Comparison of ENCODE assay signal across 1 mouse cellular context in the genomic region with DNA sequence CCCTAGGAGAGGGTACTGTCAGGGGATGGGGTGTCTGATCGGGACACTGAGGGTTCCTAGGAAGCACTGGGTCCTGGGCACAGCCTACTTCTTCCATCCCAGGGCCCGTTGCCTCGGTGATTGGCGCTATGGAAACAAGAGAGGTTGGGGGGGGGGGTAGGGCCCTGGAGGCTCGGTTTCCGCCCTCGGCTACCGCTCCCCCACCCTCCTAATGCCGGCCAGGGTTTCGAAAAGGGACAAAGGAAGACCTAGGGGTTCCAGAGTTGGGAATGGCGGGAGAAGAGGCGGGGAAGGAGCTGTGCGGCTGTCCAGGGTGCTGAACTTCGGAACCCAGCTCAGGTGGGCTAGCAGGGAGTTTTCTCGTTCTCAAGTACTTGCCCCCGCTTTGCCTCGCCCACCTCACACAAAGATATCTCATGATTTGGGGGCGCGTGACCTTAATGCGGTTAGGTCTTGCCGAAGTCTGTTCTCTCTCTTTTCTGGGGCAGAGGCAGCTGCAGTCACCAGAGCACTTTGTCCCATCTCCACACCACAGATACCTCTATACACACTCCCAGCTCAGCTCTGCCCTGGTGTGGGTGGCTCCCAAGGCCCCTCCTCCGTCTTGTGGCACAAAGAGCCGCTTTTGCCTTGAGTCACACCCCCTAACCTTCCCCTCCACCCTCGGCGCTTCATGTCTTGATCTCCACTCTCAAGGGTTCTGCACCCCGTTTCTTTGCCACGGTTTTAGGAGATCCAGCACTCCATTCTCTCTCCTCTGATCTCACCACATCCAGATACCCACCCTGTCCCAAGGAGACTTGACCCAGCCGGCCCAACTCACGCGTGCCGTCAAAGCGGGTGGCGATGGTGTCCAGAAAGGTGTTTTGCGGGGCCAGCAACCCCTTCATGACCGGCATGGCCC.
TF ChIP-seq lines count a peak whose summit lies in the region.

No protein-coding gene starts in this region.

TF ChIP-seq in MEL, 35 proteins besides CTCF, POLR2A, EP300 and RAD21 (continued from another document):
- no peak for TF ChIP-seq JUND (IDR thresholded peaks at IDR 0.05; ENCODE audit: low read depth, low read length)
